Mouse (Mus musculus): ENCODE measurements at regions not wholly inside any gene's neighbourhood (a gene's known extent, or its start where the extent isn't known, plus 50 kb on each side); places are given as distances from the start of the nearest gene placed in this dataset.

DNA sequence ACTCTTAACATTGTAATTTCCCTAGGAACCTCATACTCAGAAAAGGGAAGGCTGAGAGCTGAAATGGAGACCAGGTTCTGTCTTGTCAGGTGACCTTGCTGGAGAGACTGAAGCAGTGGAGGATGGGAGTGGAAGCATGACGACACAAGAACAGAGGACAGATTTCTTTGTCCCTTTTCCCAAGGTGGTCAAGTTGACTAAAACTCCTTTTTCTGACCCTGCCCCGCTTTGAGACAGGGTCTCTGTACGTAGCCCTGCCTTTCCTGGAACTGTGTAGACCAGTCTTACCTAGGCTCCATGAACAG, 79.1 kb upstream of the Med14 start:
- no peak for TF ChIP-seq USF2 (conservative IDR thresholded peaks at IDR 0.05; ENCODE audit: low read depth, low read length)
- no peak for TF ChIP-seq CTCF (conservative IDR thresholded peaks at IDR 0.05 in 1 of 2, IDR thresholded peaks at IDR 0.05 in 1 of 2; ENCODE audit: low read depth in 2 of 2, low read length in 2 of 2)
- no peak for TF ChIP-seq POLR2A (IDR thresholded peaks at IDR 0.05; ENCODE audit: low read depth, low read length)
- no peak for TF ChIP-seq JUND (conservative IDR thresholded peaks at IDR 0.05; ENCODE audit: low read depth, low read length)
- no peak for TF ChIP-seq TCF12 (IDR thresholded peaks at IDR 0.05; ENCODE audit: low read depth, low read length)
- no peak for TF ChIP-seq CHD2 (IDR thresholded peaks at IDR 0.05; ENCODE audit: low read length)
